Mouse (Mus musculus) CD4-positive, CD25-positive, alpha-beta regulatory T cell, adult 9 weeks (primary cell): Measurements from ENCODE around the gene Brsk1. TPM values are rescaled to one million over a fixed set of nuclear protein-coding genes. Genes with fewer than 3 reads are reported as not detected.

ENCODE experiments used
- polyA plus RNA-seq: library from polyadenylated mRNA; unstranded; fragments of 100-300 nt; shearing (Covaris generic); gene quantifications from one replicate; pipeline ENCODE4 v1.2.1, GENCODE M21; 2017

Gene Brsk1
- polyA plus RNA-seq, result not detected

GRCm38 (mm10) chr7:4690387-4690786, at the start of gene Brsk1:
Brsk1 (plus strand) TSS chr7:4690604.

GRCm38 (mm10) chr7:4658912-4659551, 31.4 kb upstream of the Brsk1 start, which contains the start of gene Ppp6r1:
Ppp6r1 (minus strand) TSS chr7:4659019.

GRCm38 (mm10) chr7:4684632-4685417, 5.6 kb upstream of the Brsk1 start, which contains the start of gene Hspbp1:
Hspbp1 (minus strand) TSS chr7:4685068.

GRCm38 (mm10) chr7:4725169-4725568, 34.8 kb downstream of the Brsk1 start, which contains the start of gene Tmem150b:
Tmem150b (minus strand) TSS chr7:4725249.

GRCm38 (mm10) chr7:4739544-4740275, 49.3 kb downstream of the Brsk1 start, which contains the start of gene Kmt5c:
Kmt5c (plus strand) TSS chr7:4740115.

GRCm38 (mm10) chr7:4752821-4753570, 62.6 kb downstream of the Brsk1 start, which contains the start of gene Cox6b2:
Cox6b2 (minus strand) TSS chr7:4753094.

Other genes starting within 250 kb of the Brsk1 start
- 7.3 TPM for gene Rdh13, start 245.0 kb upstream of the Brsk1 start, polyA plus RNA-seq
- gene Eps8l1, start 229.9 kb upstream of the Brsk1 start, polyA plus RNA-seq, result 10.6 TPM
- 31.8 TPM for gene Ppp1r12c, start 188.9 kb upstream of the Brsk1 start, polyA plus RNA-seq
- gene Tnnt1, start 174.2 kb upstream of the Brsk1 start, polyA plus RNA-seq, result 7.6 TPM
- 0.99 TPM for gene Tnni3, start 166.4 kb upstream of the Brsk1 start, polyA plus RNA-seq
- 0.94 TPM for gene Dnaaf3, start 158.2 kb upstream of the Brsk1 start, polyA plus RNA-seq
- gene Syt5, start 143.1 kb upstream of the Brsk1 start, polyA plus RNA-seq, result 0.41 TPM
- not detected for gene Ptprh, start 86.6 kb upstream of the Brsk1 start, polyA plus RNA-seq
- 3.5 TPM for gene Tmem86b, start 59.2 kb upstream of the Brsk1 start, polyA plus RNA-seq
- gene Ppp6r1, start 31.6 kb upstream of the Brsk1 start, polyA plus RNA-seq, result 26.6 TPM
- gene Hspbp1, start 5.5 kb upstream of the Brsk1 start, polyA plus RNA-seq, result 87.0 TPM
- gene Tmem150b, start 34.6 kb downstream of the Brsk1 start, polyA plus RNA-seq, result not detected
- 45.4 TPM for gene Kmt5c, start 49.5 kb downstream of the Brsk1 start, polyA plus RNA-seq
- gene Cox6b2, start 62.5 kb downstream of the Brsk1 start, polyA plus RNA-seq, result 4.9 TPM
- not detected for gene Fam71e2, start 80.7 kb downstream of the Brsk1 start, polyA plus RNA-seq
- not detected for gene Il11, start 92.3 kb downstream of the Brsk1 start, polyA plus RNA-seq
- not detected for gene Tmem190, start 92.3 kb downstream of the Brsk1 start, polyA plus RNA-seq
- gene Tmem238, start 99.1 kb downstream of the Brsk1 start, polyA plus RNA-seq, result 0.46 TPM
- 535 TPM for gene Rpl28, start 102.3 kb downstream of the Brsk1 start, polyA plus RNA-seq
- 80.0 TPM for gene Ube2s, start 122.0 kb downstream of the Brsk1 start, polyA plus RNA-seq
- not detected for gene Shisa7, start 154.1 kb downstream of the Brsk1 start, polyA plus RNA-seq
- 44.2 TPM for gene Isoc2b, start 179.7 kb downstream of the Brsk1 start, polyA plus RNA-seq
- gene Isoc2a, start 186.5 kb downstream of the Brsk1 start, polyA plus RNA-seq, result 1.1 TPM
- not detected for gene Gm36210, start 215.9 kb downstream of the Brsk1 start, polyA plus RNA-seq
- 1.9 TPM for gene Zfp628, start 224.6 kb downstream of the Brsk1 start, polyA plus RNA-seq
- 0.71 TPM for gene Nat14, start 231.4 kb downstream of the Brsk1 start, polyA plus RNA-seq
- not detected for gene Ssc5d, start 235.2 kb downstream of the Brsk1 start, polyA plus RNA-seq